Mouse (Mus musculus) lung, postnatal 0 days (tissue): Measurements from ENCODE around the gene Lsm2.

Experiments
- CTCF ChIP-seq: IDR thresholded peaks from 2 replicates; pipeline ENCODE4 v1.5.1; 2016; ENCODE audit warnings: antibody characterized with exemption, mild to moderate bottlenecking
- EP300 ChIP-seq: IDR thresholded peaks from 2 replicates; pipeline ENCODE4 v1.6.1; 2016; ENCODE audit warnings: antibody characterized with exemption, mild to moderate bottlenecking, control low read depth

DNA sequence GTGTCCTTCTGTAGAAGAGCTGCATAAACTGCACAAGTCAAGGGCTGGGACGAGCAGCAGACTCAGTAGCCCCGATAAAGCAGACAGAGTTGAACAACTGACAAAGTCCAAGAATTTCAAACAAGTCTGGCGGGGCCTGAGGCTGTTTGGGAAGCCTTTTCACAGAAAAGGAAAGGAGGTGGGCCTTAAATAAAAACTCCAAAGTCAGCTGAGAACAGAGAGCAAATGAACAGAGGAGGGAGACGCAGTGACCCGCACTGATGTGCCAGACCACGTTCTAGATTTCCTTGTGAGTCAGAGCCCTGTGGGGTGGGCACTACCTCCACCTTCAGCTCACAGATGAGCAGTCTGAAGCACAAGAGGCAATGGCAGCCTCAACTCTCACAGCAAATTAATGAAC, 53.2 kb downstream of the Lsm2 start:
- no peak for TF ChIP-seq EP300
- no peak for TF ChIP-seq CTCF
